Mouse (Mus musculus) kidney, postnatal 0 days (tissue): ENCODE measurements around the gene Strip1. TPM values are rescaled to one million over a fixed set of nuclear protein-coding genes. Genes with fewer than 3 reads are reported as not detected.

Source experiments
- ATAC-seq: fragments of 200-750 bp; cut with Nextera tagmentation; replicated peaks from 2 replicates; pipeline ENCODE4 v1.8.0; 2017; ENCODE audit warnings: low read depth, moderate number of reproducible peaks, moderate TSS enrichment, moderate library complexity; ENCODE audit not compliant: low FRiP score
- DNase-seq: peaks from one replicate; pipeline ENCODE4 v3.0.0-alpha.2; 2016; ENCODE audit warnings: low spot score
- H3K27ac ChIP-seq: fragments of 300-500 bp; sonication (generic); 2 replicates; pipeline ENCODE4 v1.5.1; 2014; ENCODE audit warnings: mild to moderate bottlenecking
- H3K27me3 ChIP-seq: fragments of 300-500 bp; sonication (generic); 2 replicates; pipeline ENCODE4 v1.6.1; 2014; ENCODE audit warnings: low read length, mixed read lengths; ENCODE audit not compliant: insufficient read depth
- H3K36me3 ChIP-seq: fragments of 300-500 bp; sonication (generic); 2 replicates; pipeline ENCODE4 v1.6.1; 2014; ENCODE audit warnings: low read length, mixed read lengths; ENCODE audit not compliant: insufficient read depth
- H3K4me1 ChIP-seq: fragments of 300-500 bp; sonication (generic); replicated peaks from 2 replicates; pipeline ENCODE4 v1.6.1; 2014; ENCODE audit warnings: antibody characterized with exemption, low read length, mixed read lengths; ENCODE audit not compliant: insufficient read depth
- H3K4me2 ChIP-seq: fragments of 300-500 bp; sonication (generic); 2 replicates; pipeline ENCODE4 v1.6.1; 2014; ENCODE audit warnings: mild to moderate bottlenecking, low read length, moderate library complexity, mixed read lengths
- H3K4me3 ChIP-seq: fragments of 300-500 bp; sonication (generic); replicated peaks from 2 replicates; pipeline ENCODE4 v1.5.1; 2014; ENCODE audit warnings: low read depth, low read length
- H3K9ac ChIP-seq: fragments of 300-500 bp; sonication (generic); 2 replicates; pipeline ENCODE4 v1.6.1; 2014; ENCODE audit warnings: low read depth, low read length
- H3K9me3 ChIP-seq: fragments of 300-500 bp; sonication (generic); replicated peaks from 2 replicates; pipeline ENCODE4 v1.6.1; 2016; ENCODE audit warnings: low read length, inconsistent platforms, mixed read lengths
- CTCF ChIP-seq: IDR thresholded peaks from 2 replicates; pipeline ENCODE4 v1.5.1; 2016; ENCODE audit warnings: antibody characterized with exemption, low read depth, mild to moderate bottlenecking, moderate library complexity
- WGBS: fragments of 180-500 bp; shearing (Covaris S2); extraction: QIAGEN DNeasy Blood & Tissue Kit; methylation state at CpG from one replicate; pipeline ENCODE4 v1.1.7; 2014; 5-methylcytosine and 5-hydroxymethylcytosine counted together
- polyA plus RNA-seq: library from polyadenylated mRNA; unstranded; fragments of >200 nt; fragmentation: Nextera tagmentation; extraction: Ambion mirVana; gene quantifications from 2 replicates; pipeline ENCODE4 v1.2.1, GENCODE M21; 2015

The Strip1 gene
- polyA plus RNA-seq, 1 experiment from 2014 or later: 34.9 TPM

- TF ChIP-seq CTCF: no peak
- Histone ChIP-seq H3K9ac (no peak overlapping the region), H3K36me3 (peaks cover 43% of the 10 kb centered on the region), H3K4me1 (no peaks in the 10 kb centered on the region), H3K4me3 (no peak overlapping the region), H3K4me2 (no peak overlapping the region), H3K27ac (no peak overlapping the region), H3K9me3 (no peaks in the 10 kb centered on the region), H3K27me3 (no peaks in the 10 kb centered on the region)
- ATAC-seq (no peak), DNase-seq (no peak)
- WGBS: 52% methylated on average over 4 of the region's 4 CpGs
These were observed 20.1 kb downstream of the Strip1 start for GRCm38 (mm10) chr3:107611394-107611793.

DNA sequence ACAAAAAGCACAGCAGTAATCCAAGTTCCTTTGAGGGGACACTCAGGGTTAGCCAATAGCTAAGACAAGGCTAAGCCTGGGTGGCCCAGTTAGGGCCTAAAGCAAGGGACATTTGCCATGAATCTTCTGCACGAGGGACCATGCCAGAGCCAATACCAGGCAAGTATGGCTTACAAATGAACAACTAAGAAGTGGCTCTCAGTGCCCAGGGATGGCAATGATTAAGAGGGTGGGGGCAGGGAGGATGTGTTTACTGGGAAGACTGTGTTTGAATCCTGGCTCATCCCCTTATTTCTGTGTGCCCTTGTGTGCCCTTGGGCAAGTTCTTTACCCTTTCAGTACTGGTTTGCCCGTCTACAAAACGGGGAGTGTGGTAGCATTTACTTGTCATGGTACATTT, 22.1 kb downstream of the Strip1 start:
- Histone ChIP-seq H3K27me3 (no peaks in the 10 kb centered on the region), H3K4me3 (no peak overlapping the region), H3K9me3 (no peaks in the 10 kb centered on the region), H3K36me3 (peaks cover 23% of the 10 kb centered on the region), H3K4me2 (no peak overlapping the region), H3K4me1 (no peaks in the 10 kb centered on the region), H3K27ac (no peak overlapping the region), H3K9ac (no peak overlapping the region)
- 45% methylated on average over 3 of the region's 3 CpGs for WGBS
- no peak for ATAC-seq
- no peak for TF ChIP-seq CTCF
- no peak for DNase-seq

- ATAC-seq (no peak), DNase-seq (no peak)
- TF ChIP-seq CTCF: no peak
- WGBS: 62% methylated on average over 4 of the region's 4 CpGs
- Histone ChIP-seq H3K27me3 (no peaks in the 10 kb centered on the region), H3K4me1 (no peaks in the 10 kb centered on the region), H3K27ac (no peak overlapping the region), H3K9me3 (no peaks in the 10 kb centered on the region), H3K4me3 (no peak overlapping the region), H3K9ac (no peak overlapping the region), H3K4me2 (no peak overlapping the region), H3K36me3 (peaks cover 18% of the 10 kb centered on the region)
These were observed 22.7 kb downstream of the Strip1 start for GRCm38 (mm10) chr3:107608808-107609207.

DNA sequence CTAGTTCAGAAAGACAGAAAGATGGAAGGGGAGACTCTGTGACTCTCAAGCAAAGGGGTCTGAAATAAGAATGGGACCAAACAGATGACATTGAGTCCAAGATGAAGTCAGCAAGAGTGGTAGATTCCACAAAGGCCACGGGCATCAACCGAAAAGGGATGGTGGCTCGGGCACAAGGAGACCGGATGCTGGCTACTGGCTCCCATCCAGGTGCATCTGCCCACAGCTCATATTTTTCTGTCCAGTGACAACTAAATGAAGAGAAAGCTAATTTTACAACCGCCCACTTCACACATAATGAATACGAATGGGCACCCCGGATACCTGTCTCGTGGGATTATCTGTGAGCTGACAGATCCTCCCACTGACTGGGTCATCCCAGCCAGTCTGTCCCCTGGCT, 24.3 kb downstream of the Strip1 start:
- Histone ChIP-seq H3K36me3 (peaks cover 5% of the 10 kb centered on the region; the same call in 1 of the 2 replicates), H3K4me2 (no peak overlapping the region), H3K4me3 (no peak overlapping the region), H3K27me3 (no peaks in the 10 kb centered on the region), H3K4me1 (no peaks in the 10 kb centered on the region), H3K27ac (no peak overlapping the region), H3K9me3 (no peaks in the 10 kb centered on the region), H3K9ac (no peak overlapping the region)
- no peak for ATAC-seq
- WGBS: 69% methylated on average over 8 of the region's 8 CpGs
- no peak for TF ChIP-seq CTCF
- DNase-seq: no peak

- Histone ChIP-seq H3K9ac (no peak overlapping the region), H3K27ac (no peak overlapping the region), H3K4me1 (no peaks in the 10 kb centered on the region), H3K9me3 (no peaks in the 10 kb centered on the region), H3K27me3 (peaks cover 8% of the 10 kb centered on the region; the same call in 1 of the 2 replicates), H3K36me3 (no peaks in the 10 kb centered on the region), H3K4me2 (no peak overlapping the region), H3K4me3 (no peak overlapping the region)
- 14% methylated on average over 4 of the region's 4 CpGs for WGBS
- peak; percentile 41; the same call in 1 of the 2 replicates for ATAC-seq
- TF ChIP-seq CTCF: peak; percentile 88
- peak; percentile 77 for DNase-seq
These were observed 26.2 kb downstream of the Strip1 start for GRCm38 (mm10) chr3:107605304-107605703.

DNA sequence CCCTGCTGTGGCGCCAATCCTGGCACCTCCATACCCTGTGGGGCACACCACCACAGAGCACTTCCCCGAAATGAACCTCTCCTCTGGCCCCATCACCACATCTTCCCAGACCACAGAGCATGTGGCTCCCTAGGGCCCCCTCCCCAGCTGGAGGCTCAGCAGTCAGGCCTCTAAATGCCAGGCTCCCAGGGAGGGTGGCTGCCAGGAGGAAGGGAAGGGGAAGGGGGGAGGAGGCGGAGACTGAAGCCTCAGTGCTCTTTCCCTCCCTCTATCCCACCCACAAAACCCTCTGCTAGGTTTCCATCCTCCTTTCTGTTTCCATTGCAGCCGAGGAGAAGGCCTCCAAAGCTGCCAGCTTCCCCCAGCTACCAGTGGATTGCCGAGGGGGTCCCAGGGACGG, 31.4 kb downstream of the Strip1 start:
- no peaks in the 10 kb centered on the region for H3K36me3 ChIP-seq
- 60% methylated on average over 6 of the region's 6 CpGs for WGBS
- no peak for DNase-seq
- H3K9ac ChIP-seq: no peak overlapping the region
- H3K9me3 ChIP-seq: no peaks in the 10 kb centered on the region
- H3K4me1 ChIP-seq: peaks cover 4% of the 10 kb centered on the region
- no peak overlapping the region for H3K4me2 ChIP-seq
- no peak overlapping the region for H3K4me3 ChIP-seq
- no peak overlapping the region for H3K27ac ChIP-seq
- ATAC-seq: no peak
- TF ChIP-seq CTCF: no peak
- peaks cover 48% of the 10 kb centered on the region for H3K27me3 ChIP-seq
